Mouse (Mus musculus) lung, postnatal 14 days (tissue): ENCODE data around the gene Pagr1b.
A peak's percentile ranks its signal among the peaks of the same experiment; 100 is the strongest.

Experiments used
- DNase-seq: peaks from one replicate; pipeline ENCODE4 v3.0.0; 2021

The Pagr1b gene

DNA sequence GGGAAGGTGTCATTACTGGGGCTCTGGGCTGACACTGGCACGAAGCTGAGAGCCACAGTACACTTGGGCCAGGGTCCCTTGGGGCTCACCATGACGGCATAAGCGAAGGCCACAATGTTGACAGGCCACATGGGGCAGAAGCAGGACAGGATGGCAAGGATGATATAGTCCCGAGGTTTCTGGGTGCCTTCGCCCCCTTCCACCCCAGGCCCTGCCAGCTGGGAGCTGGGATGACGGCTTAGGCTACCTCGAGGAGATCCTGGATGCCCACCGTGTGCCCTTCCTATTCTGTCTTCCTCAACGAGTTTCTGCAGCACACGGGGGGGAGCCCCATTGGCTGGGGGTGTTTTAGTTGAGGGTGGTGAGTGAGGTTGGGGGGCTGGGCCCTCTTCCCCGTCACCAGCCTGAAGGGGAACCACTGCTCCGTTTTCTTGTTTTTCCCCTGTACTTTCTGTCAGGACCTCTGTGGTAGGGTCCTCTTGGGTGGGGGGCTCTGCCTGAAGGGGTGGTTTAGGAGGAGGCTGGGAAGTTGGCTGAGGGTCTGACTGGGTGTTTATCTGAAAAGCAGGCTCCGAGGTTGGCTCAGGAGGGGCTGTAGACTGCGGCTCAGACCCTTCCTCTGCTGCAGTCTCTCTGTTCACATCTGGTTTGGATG, 3.1 kb upstream of the Pagr1b start:
- no peak for DNase-seq

DNA sequence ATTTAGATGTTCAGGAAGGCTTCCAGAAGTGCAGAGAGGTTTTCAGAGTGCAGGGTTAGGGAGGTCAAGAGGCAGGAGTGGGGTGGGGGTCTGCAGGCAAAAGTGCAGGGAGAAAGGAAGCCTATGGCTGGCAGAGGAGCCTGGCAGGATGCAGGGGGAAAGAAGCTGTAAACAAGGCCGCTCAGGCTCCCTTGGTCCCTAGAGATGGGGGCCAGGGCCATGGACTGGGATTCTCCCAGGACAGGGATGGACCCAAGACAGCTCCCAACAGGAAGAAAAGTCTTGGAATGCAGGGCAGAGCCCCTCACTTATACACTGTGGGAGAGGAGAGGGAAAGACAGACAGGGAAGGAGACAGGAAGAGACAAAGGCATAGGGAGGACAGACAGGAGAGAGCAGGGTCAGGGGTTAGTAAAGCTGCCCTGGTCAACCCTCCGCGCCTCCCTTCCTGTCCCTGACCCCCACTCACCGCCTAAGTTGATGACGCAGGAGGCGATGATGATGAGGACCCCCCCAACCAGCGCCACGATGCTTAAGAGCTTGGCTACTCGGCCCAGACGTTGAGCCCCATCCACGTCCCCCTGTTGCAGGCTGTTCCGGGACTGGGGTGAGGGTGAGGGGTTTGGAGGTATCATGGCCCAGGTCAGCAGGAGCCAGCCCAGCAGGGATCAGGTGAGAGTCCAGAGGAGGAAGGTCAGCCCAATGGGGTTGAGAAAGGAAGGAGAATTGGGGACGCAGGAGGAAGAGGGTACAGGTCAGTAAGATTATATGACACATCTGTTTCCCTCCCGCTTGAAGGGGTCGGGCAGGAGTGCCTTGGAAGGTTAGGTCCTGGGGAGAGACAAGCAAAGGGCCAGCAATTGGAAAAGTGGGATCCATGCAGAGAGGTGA, 2.4 kb upstream of the Pagr1b start:
- DNase-seq, result no peak

DNA sequence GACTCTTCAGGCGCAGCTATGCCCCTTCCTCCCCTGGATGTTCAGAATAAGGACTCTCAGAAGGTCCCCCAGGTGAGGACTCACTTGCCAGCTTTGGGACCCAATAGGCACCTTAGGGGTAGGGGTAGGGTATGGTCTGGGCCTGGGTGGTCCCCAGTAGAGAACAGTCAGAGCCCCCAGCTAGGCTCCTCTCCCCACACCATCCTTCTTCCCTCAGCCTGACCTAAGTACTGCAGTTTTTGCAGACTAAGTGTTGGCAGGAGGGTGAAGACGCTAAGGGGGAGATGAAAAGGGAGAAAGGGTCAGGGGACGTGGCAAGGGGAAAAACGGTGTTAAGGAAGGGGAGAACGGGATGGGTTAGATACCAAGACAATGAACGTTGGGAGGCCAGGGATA, 1.7 kb upstream of the Pagr1b start:
- no peak for DNase-seq

DNA sequence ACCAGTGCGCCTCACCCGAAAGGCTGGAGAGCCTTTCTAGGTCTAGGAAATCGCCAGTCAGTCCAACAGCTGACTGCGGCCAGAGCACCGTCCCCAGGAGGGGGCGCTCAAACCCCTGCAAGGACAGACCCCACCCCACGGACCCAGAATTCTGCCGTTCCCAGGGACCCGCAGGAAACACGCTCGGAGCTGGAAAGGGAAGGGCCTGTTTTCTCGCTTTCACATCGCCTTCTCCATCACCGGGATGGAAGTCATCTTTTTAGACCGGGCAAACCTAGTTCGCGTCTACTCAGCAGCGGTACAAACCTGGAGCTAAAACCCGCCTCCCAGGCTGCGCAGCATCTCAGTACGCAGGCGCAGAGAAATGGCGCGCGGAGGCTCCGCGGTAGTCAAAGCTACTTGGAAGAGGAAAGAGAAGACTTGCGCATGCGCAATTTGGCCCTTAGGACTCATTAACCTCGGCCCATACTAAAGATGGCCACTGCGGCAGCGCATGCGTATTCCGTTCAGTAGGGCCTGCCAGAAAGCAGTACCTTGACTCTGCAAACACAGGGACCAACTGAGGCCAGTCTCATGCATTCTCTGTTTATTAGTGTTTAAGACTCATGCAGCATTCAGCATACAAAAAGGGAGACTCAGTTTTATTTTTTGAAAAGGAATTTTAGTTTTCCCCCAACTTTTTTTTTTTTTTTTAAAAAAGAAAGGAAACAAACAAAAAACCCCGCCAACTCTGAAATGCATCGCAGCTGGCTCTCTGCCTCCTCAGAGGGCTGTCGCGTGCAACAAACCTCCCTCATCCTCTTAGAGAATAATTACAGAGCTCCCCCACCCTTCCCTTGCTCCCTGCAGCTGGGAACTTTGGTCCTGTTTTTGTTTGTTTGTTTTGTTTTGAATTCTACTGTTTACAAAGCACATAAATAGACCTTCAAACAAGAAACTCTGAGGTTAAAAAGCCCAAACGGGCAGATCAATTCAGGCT, 976 bp upstream of the Pagr1b start, which contains the start of gene Pagr1a:
Gene Pagr1a (minus strand): TSS at position 382 of the 979 bp plus-strand sequence.
- peak; percentile 98 for DNase-seq

DNA sequence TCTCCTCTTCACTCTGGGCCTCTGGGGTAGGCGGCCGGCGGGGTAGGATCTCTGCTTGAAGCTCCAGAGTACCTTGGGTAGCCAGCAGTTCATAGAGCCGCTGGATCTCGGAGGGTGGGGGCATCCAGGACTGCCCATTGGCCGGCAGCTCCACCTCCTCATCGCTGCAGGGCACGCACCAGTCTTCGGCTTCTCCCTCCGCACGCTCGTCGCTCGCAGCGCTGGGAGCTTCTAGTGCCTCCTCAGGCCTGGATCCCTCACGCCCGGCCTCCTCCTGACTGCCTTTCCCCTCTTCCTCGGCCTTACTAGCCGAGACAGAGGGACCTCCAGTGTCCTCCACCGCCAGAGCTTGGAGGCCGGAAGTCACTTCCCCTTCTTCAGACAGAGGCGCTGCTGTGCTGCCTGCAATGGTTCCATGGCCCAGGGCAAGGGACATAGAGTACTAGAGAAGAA, 228 bp upstream of the Pagr1b start:
- DNase-seq, result no peak

DNA sequence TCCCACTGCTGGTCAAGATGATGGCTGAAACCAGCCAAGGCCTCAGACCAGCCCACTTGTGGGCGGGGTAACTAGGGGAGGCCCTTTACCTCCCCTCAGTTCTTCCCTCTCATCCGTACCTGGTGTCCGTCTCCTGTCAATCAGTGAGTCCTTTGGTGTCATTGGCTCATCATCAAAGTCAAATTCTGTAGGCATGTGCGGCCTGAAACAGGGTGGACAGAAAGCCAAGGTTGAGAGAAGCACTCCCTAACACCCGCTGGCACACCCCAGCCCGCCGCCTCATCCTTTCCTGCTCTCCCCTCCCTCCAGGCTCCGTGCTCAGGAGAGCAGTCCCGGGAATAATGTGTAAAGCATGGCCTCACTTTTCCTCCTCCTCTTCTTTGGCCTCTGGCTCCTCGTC, 203 bp downstream of the Pagr1b start:
- peak; percentile 40 for DNase-seq

DNA sequence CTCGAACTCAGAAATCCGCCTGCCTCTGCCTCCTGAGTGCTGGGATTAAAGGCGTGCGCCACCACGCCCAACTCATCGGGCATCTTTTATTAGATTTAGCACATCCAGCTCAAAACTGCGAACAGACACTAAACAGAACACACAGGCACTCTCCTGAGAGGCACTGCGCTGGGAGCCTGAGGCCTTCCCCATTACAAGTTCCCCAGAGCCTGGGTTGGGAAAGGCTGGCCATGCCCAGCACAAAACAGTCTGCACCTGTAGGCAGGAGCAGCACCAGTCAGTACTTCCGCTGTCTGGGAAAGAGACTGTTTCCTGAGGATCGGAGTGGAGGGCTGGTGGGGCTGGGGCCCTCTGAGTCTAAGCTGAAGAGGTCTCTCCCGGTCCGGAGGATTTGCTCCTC, 1.3 kb downstream of the Pagr1b start:
- no peak for DNase-seq

DNA sequence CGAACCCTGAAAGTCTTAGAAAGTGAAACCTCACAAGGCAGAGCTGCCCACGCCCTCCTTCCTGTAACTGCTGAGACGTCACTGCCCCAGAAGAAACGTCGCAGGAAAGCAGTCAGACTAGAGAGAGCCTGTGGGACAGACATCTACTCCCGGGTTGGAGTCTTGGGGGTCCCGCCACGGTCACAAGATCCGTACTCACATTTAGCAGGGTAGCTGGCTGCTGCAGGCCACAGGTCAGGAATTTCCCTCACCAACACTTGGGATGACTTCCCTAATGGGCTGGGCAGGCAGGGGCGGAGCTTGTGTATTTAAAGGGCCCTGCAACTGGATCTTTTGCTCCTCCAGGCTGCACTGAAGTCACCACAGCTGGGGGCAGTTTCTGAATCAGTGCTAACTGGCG, 2.0 kb downstream of the Pagr1b start, which contains the start of gene Mvp:
Gene Mvp (minus strand): TSS at position 302 of the 400 bp plus-strand sequence.
- DNase-seq, result peak; percentile 72

DNA sequence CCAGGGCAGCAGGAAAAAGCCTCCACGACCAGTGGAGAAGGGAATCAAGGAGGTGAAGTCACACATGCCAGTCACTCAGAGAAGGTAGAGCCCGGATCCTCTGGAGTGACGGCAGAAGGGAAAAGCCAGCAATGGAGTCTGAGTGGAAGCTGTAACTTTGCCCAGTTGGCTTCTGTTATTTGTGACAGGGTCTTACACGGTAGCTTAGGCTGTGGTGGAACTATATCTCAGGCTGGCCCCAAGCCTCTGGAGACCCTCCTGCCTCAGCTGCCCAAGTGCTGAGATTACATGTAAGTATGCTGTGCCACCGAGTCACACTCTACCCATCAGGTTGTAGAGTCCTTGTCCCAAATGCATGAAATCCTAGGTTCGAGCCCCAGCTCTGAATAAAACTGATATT, 2.9 kb downstream of the Pagr1b start:
- no peak for DNase-seq

DNA sequence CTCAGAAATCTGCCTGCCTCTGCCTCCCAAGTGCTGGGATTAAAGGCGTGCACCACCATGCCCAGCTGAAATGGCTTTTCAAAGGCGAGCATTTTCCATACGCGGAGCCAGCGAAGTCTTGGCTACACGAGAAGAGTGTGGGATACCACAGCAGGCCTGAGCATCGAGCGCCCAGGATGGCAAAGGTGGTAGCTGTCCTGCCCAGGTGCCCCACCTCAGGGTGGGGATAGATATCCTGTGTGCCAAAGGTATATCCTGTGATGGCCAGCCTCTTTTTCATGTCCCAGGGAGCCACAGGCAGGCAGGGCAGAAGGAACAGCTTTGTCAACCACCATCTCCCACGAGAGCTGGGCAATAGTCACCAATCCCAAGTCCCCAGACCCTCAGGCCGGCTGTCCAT, 3.4 kb downstream of the Pagr1b start:
- DNase-seq, result no peak

DNA sequence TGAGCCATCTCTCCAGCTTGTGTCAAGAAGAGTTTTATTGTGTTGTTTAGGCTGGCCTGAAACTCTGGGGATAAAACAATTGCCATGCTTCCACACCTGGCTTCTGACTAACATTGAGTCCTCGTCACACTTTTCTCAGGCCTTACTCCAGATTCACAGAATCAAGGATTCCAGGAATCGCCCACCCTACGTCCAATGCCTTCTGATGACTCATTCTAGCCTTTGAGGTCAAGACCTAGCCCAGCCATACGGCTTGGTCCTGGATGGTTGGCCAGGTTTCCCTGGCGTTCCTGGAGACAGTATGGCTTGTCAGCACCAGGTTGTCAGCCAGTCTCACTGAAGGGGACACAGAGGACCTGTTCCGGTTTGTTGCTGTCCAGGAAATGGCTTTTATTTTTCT, 3.9 kb downstream of the Pagr1b start:
- DNase-seq, result no peak

DNA sequence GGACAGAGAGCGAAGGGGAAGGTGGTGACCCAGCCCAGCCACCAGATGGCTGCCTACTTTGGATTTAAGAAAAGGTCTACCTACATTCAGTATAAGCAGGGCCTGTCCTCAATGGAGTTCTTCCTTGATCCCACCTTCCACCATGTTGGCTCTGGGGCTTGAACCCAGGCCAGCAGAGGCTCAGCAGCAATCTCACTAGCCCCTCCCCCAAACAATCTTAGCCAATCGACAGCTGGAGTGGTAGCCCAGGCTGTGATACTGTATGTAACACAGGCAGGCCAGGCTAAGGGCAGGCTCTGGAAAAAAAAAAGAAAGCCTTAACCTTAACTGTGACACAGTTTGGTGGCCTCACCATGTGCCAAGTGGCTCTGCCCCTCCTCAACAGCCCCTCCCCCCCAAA, 4.6 kb downstream of the Pagr1b start:
- DNase-seq, result no peak

DNA sequence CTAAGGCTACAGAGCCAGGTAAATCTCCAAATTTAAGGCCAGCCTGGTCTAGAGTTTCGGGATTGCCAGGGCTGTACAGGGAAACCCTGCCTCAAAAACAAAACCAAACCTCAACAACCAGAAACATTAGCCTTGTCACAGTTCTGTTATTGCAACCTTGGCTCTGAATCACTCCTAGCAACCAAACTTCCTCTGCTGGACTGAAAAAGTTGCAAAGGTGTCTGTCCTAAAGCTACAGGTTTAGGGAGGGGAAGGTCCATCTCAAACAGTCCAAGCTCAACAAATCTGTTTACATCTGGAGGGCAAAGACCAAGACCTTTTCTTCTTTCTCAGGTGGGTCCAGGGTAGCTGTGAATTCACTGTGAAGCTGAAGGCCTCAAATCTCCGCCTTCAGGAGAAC, 5.2 kb downstream of the Pagr1b start:
- no peak for DNase-seq

DNA sequence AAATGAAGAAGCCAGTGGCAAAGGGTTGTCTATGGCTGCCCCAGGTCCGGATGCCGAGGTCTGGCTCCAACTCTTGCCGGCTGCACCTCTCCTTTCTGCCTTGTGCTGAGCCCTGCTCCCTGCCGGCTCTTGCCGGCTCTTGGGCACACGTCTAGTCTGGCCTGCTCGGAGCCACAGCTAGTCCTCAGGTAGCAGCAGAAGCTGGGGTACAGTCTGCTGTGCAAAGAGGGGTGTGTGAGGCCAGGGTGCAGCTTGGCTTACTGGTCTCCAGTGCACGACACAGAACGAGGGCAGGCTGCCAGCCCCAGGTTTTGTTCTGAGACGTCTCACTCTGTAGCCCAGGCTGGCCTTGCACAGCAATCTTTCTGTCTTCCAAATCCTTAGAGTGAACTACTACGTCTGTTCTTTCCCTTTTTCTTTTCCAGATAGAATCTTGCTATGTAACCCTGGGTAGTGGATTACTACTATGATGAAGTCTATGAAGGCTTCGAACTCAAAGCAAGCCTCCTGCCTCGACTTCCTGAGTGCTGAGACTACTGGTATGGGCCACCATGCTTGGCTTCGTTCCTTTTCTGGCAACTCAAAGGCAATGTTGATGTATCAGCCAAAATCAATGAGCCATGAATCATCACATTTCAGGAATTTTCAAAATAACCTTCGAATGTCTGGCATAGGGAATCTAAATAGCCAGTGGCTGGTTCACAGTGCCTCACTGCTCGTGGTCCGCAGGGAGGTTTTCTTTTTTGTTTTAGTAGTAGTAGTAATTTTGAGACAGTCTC, 6.8 kb downstream of the Pagr1b start:
- no peak for DNase-seq

DNA sequence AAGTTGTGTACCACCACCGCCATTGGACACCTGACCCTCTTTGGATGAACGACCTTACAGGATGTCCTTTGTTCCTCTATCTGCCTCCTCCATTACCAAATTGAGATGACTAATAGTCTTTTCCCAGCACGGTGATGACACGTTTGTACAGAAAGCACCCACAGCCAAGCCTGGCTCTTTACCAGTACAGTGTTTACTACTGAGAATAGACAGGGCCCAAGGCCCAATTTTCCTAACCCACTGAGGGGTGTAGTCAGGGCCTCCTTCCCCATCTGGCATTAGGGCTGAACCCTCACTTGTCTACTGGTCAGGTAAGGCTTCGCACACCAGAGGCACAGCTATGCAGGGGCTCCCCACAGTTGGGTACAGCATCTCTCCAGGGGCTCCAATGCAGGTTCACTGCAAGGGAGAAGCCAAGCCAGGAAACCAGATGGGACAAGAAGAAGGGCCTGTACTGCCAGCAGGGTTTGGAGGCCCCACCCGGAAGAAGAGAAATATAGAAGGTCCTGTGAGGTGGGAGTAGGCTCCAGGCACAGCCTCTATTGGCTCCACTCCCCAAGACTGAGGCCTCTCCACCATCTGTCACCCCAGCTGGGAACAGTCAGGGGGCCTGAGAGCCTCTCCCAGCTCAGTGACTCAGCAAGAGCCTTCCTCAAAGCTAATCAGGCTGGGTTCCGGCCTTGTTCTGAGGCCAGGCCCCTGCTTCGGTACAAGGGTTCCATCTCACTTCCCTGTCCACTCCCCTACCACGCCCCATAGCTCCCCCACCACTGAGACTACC, 7.9 kb downstream of the Pagr1b start:
- DNase-seq, result peak; percentile 68

DNA sequence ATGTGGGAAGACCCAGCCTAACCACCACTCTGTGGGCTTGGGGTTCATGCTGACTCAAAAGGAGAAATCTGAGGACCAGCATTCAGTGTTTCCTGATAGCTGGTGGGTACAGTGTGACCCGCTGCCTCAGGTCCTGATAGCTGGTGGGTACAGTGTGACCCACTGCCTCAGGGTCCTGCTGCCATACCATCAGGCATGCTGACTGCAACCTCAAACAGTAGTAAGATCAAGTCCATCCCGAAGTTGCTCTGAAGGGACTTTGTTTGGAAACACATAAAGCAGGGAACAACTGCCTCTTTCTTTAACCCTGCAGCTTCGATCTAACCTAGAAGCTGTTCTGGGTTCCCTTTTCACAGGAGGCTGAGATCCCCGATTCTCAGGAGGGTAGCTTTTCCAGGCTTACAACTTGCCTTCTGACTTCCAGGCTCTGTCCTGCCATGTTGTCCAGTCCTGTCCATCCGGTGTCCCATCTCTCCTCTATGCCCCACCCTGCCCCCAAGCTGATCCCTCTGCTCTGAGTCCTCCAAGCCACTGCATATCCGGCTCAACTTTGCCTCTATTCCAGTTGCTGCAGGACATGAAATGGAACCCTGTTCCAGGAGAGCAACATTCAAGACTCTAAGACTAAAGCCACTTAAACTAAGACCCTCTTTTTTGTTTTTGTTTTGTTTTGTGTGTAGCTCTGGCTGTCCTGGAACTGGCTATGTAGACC, 8.8 kb downstream of the Pagr1b start:
- DNase-seq, result no peak

DNA sequence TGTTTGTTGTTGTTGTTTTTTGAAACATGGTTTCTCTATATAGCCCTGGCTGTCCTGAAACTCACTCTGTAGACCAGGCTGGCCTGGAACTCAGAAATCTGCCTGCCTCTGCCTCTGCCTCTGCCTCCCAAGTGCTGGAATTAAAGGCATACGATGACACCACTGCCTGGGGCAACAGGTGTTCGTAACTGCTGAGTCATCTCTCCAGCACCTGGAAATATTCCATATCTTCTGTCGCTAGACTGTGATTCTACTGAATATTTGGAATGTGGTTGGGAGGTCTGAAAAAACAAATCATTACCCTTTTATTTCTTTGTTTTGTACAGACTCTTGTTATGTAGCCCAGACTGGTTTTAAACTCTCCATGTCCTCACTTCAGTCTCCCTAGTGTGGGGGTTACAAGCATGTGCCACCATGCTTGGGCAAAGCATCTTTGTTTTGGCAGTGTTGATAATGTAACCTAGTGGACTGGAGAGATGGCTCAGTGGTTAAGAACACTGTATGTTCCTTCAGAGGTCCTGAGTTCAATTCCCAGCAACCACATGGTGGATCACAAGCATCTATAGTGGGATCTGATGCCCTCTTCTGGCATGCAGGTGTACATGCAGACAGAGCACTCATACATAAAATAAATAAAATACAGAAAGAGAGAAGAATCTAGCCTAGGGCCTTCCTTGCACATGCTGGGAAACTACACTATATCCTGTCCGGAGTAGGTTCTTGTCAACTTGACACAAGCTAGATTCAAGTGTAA, 12.0 kb downstream of the Pagr1b start:
- no peak for DNase-seq

DNA sequence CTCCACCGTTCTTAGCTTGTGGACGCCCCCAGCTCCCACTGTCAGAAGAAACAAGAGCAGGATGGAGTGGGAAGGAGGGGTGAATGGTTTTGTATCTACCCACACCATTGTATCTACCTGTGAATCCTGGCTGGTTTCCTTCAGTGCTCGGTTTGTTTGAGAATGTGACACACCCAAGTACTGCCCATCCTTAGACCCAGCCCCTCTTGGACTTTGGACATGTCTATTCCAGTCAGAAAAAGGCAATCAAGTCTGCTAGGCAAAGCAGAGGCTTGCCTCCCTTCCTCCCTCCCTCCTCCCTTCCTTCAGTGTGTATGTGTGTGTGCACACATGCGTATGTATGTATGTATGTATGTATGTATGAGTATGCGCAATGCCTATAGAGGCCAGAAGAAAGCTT, 12.7 kb downstream of the Pagr1b start:
- no peak for DNase-seq

DNA sequence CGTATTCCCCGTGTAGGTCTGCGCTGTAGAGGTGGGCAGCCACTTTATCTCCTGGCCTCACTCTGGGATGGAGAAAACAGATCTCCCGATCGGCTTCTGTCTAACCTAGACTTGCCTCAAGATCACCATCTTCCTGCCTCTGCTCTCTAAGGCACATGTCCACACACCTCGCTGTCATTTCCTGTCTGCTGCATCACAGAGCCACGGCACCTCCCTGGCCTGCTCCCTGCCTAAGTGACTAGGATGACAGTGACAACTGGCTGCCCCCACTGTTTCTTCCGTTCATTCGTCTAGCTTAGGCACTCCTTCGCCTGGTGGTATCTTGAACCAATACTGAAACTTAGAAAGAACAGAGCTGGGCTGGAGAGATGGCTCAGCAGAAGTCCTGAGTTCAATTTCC, 16.7 kb downstream of the Pagr1b start:
- no peak for DNase-seq

DNA sequence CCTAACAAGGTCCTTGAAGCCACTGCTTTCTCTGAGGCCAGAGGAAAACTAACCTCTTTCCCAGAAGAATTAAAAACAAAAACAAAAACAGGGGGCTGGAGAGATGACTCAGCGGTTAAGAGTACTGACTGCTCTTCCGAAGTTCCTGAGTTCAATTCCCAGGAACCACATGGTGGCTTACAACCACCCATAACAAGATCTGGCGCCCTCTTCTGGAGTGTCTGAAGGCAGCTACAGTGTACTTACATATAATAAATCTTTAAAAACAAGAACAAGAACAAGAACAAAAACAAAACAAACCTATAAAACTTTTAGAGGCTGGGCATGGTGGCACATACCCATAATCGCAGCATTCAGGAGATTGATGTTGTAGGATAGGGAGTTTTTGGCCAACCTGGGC, 19.8 kb downstream of the Pagr1b start:
- no peak for DNase-seq
